Mouse (Mus musculus) liver, adult 2 months (tissue): Measurements from ENCODE around the gene Prkaa1.

ENCODE experiments used
- CTCF ChIP-seq: fragments of 200-500 bp; IDR thresholded peaks from 2 replicates; pipeline ENCODE4 v1.5.1; 2011; ENCODE audit warnings: low read depth, low read length, control low read depth
- POLR2A ChIP-seq: fragments of 200-500 bp; IDR thresholded peaks from 2 replicates; pipeline ENCODE4 v1.6.1; 2011; ENCODE audit warnings: low read length, control low read depth; ENCODE audit not compliant: insufficient read depth; ENCODE audit errors: extremely low read depth

- no peak for TF ChIP-seq CTCF
- TF ChIP-seq POLR2A: no peak
Observed at GRCm38 (mm10) chr15:5209116-5209515, 65.5 kb downstream of the Prkaa1 start.
